Comparison of ENCODE assay signal across 9 mouse cellular contexts in the genomic region with DNA sequence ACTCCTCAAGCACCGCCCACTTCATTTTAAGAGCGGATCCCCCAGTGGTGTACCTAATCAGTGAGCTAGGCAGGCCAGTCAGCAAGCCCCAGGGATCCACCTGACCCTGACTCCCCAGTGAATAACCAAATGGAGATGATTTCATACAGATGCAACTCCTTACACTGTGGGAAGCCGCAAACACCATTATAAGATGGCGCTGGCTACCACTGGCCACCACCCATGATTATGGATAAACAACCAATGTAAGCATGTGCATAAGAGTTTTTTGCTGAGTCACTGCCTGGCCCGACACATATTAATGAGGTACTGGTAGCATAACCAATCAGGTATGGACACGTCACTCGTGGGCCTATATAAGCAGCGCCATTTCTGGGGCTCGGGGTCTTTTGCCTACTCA. TPM values are rescaled to one million over a fixed set of nuclear protein-coding genes. Genes with fewer than 3 reads are reported as not detected.
DNase-seq lines count a peak whose midpoint lies in the region.
"Not testable (repeated sequence)": the region's sequence is repeated elsewhere in the genome, so short reads cannot be mapped to it uniquely, and the experiment has no call there.
"Had no signal": no experiment of that assay in that cellular context is flagged by ENCODE, and none has a peak within 500 bp of the region (broad histone marks: within the 10 kb centered on the region; RNA-seq: fewer than 3 reads in every experiment).

No protein-coding gene starts in this region.

- peak; percentile 9 to 22 for DNase-seq in adrenal gland, adult 18-20 months (ENCODE audit: low spot score in 2 of 2)
- DNase-seq in frontal cortex, postnatal 14 days (ENCODE audit: low spot score in 2 of 2): peak; percentile 8 to 23
- DNase-seq in gastrocnemius, postnatal 36 days: peak; percentile 4 to 58
- peak; percentile 46 for DNase-seq in kidney, adult 18-20 months
- DNase-seq in layer of hippocampus, adult 11-12 months (ENCODE audit: low spot score): peak; percentile 30
- DNase-seq in lung, postnatal 25 days (ENCODE audit: low spot score): peak; percentile 18
- DNase-seq in testis, postnatal 10 days (ENCODE audit: low spot score): peak; percentile 42
- peak; percentile 21 for DNase-seq in urinary bladder, postnatal 10 days (ENCODE audit: low spot score)

- intact Hi-C loops in gastrocnemius, postnatal 36 days (cut with DNase I): not testable (repeated sequence)

RNA-seq across cellular contexts. Expression of gene Gm15319, which starts 21.1 kb away (rescaled TPM):
- under 1 TPM; 0.46 to 0.58 TPM for total RNA-seq in adrenal gland, adult 18-20 months (2021)
- under 1 TPM; 0.17 to 0.48 TPM for total RNA-seq in gastrocnemius, postnatal 36 days (2021)
- total RNA-seq: CH12.LX had no signal

Comparison
In these comparisons a context has a peak if more than half of its experiments do, and no peak if none do; other contexts are left out.
1. Peak in every context shown above with its lines: DNase-seq.